Mouse (Mus musculus) intestine, embryonic 14.5 days (tissue): ENCODE results near the gene Cdc42ep4. TPM values are rescaled to one million over a fixed set of nuclear protein-coding genes. Genes with fewer than 3 reads are reported as not detected.
A peak's percentile ranks its signal among the peaks of the same experiment; 100 is the strongest.

ENCODE experiments used
- ATAC-seq: fragments of 200-750 bp; cut with Nextera tagmentation; replicated peaks from 2 replicates; pipeline ENCODE4 v1.8.0; 2017; ENCODE audit warnings: low read depth, moderate number of reproducible peaks, moderate TSS enrichment, moderate library complexity; ENCODE audit not compliant: low FRiP score, low TSS enrichment
- DNase-seq: peaks from one replicate; pipeline ENCODE4 v3.0.0-alpha.2; 2018; ENCODE audit warnings: low spot score
- H3K27ac ChIP-seq: fragments of 300-500 bp; sonication (generic); 2 replicates; pipeline ENCODE4 v1.5.1; 2014; ENCODE audit warnings: low read depth, mild to moderate bottlenecking, control low read depth
- H3K27me3 ChIP-seq: fragments of 300-500 bp; sonication (generic); replicated peaks from 2 replicates; pipeline ENCODE4 v1.6.1; 2014; ENCODE audit warnings: low read length, control low read depth; ENCODE audit not compliant: control insufficient read depth, insufficient read depth
- H3K36me3 ChIP-seq: fragments of 300-500 bp; sonication (generic); 2 replicates; pipeline ENCODE4 v1.6.1; 2014; ENCODE audit warnings: low read length, control low read depth; ENCODE audit not compliant: control insufficient read depth, insufficient read depth
- H3K4me1 ChIP-seq: fragments of 300-500 bp; sonication (generic); replicated peaks from 2 replicates; pipeline ENCODE4 v1.6.1; 2014; ENCODE audit warnings: low read length, control low read depth, mixed read lengths; ENCODE audit not compliant: control insufficient read depth, insufficient read depth
- H3K4me2 ChIP-seq: fragments of 300-500 bp; sonication (generic); 2 replicates; pipeline ENCODE4 v1.6.1; 2014; ENCODE audit warnings: low read length
- H3K4me3 ChIP-seq: fragments of 300-500 bp; sonication (generic); 2 replicates; pipeline ENCODE4 v1.5.1; 2014; ENCODE audit warnings: low read depth, low read length, control low read depth, mixed read lengths
- H3K9ac ChIP-seq: fragments of 300-500 bp; sonication (generic); 2 replicates; pipeline ENCODE4 v1.6.1; 2014; ENCODE audit warnings: mild to moderate bottlenecking, low read length
- H3K9me3 ChIP-seq: fragments of 300-500 bp; sonication (generic); 2 replicates; pipeline ENCODE4 v1.6.1; 2016; ENCODE audit warnings: low read length, control low read depth; ENCODE audit not compliant: control insufficient read depth
- WGBS: fragments of 180-500 bp; shearing (Covaris S2); extraction: QIAGEN DNeasy Blood & Tissue Kit; methylation state at CpG from one replicate; pipeline ENCODE4 v1.1.7; 2014; 5-methylcytosine and 5-hydroxymethylcytosine counted together
- polyA plus RNA-seq: library from polyadenylated mRNA; unstranded; fragments of >200 nt; fragmentation: Nextera tagmentation; extraction: Ambion mirVana; gene quantifications from 2 replicates; pipeline ENCODE4 v1.2.1, GENCODE M21; 2014

Cdc42ep4 gene
- polyA plus RNA-seq, 1 experiment from 2014 or later, result 46.8 TPM

- no peak for DNase-seq
- no peak overlapping the region for H3K4me3 ChIP-seq
These were observed 24.4 kb downstream of the Cdc42ep4 start for GRCm38 (mm10) chr11:113726994-113727888.

DNA sequence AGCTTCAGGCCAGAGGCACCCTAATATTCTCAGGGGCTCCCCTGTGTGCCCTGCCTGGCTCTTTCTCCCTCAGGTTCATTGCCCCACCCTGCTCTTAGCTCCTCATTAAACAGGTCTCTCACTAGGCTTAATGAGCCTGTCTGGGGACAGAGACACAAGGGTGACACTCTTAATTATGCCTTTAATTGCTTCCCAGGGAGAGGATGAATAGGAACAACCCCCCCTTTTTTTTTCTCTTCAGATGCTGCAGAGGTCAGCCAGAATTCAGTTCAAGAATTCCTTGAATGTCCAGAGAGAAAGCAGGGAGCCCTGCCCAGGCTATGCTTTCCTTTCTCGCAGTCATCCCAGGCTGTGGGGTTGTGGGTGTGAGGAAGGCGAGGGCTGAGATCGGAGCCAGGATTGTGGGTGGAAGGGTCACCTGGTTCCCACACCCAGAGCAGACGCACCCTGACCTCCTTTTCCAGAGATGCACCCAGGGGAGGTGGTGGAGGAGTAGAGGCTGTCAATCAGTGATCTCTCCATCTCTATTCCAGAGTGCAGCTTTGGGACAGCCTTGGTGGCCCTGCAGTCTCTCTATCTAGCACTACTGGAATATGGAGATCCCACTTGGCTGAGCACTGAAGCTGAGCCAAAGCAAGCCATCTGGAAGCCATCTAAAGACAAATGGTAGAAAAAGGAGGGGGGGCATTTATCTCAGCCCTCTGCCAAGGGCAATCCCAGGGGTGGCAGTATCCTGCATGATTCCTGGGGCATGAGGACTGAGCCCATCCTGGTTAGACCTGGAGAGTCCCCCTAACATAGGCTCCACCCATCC lies 26.2 kb downstream of the Cdc42ep4 start:
- ATAC-seq, result no peak; the same call in 1 of the 2 replicates
- H3K4me2 ChIP-seq, result no peak overlapping the region
- DNase-seq, result no peak

More at GRCm38 (mm10) chr11:113726994-113727888, 24.4 kb downstream of the Cdc42ep4 start:
- WGBS, result 85% methylated on average over 14 of the region's 14 CpGs
- H3K4me2 ChIP-seq, result no peak overlapping the region
- no peaks in the 10 kb centered on the region for H3K9me3 ChIP-seq
- ATAC-seq, result no peak
- H3K4me1 ChIP-seq, result no peaks in the 10 kb centered on the region; the same call in none of the 2 replicates
- no peak overlapping the region for H3K27ac ChIP-seq
- no peak overlapping the region for H3K9ac ChIP-seq
- peaks cover 51% of the 10 kb centered on the region for H3K36me3 ChIP-seq
- no peaks in the 10 kb centered on the region for H3K27me3 ChIP-seq

DNA sequence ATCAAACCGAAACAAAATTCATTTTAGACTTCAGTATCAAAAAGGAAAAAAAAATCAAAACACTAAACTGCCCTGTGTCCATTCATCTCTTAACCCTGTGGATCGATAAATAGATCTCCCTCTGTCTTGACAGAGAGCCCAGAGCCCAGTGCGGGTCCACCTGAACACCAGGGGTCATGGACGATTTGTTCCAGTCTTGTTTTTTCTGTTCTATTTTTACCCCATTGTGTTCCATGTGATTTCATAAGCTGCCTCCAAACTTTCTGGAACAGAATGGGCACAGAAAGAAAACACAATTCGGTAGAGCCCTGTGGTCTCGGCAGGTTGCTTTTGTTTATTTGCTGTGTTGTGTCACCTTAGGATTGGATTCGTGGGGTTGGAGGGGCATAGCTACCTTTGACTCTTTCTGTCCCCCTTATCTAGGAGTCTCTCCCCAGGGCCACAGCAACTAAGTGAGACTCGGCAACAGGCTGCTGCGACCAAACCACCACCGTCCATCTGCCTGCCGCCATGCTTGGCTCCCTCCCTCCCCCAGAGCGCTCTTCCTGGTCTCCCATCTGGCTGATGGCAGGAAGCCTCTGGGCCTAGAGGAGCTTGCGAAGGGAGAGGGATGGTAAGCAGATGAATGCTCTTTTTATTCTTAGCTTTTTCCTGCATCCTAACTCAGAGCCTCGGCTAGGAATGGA lies 29.1 kb downstream of the Cdc42ep4 start:
- ATAC-seq (no peak), DNase-seq (no peak)
- Histone ChIP-seq H3K27ac (peak overlapping the region; percentile 8; the same call in 1 of the 2 replicates), H3K9ac (no peak overlapping the region), H3K9me3 (no peaks in the 10 kb centered on the region), H3K36me3 (peaks cover 28% of the 10 kb centered on the region), H3K27me3 (no peaks in the 10 kb centered on the region), H3K4me3 (no peak overlapping the region), H3K4me2 (no peak overlapping the region), H3K4me1 (no peaks in the 10 kb centered on the region)
- WGBS, result 58% methylated on average over 14 of the region's 14 CpGs

More for the DNA sequence above, 26.2 kb downstream of the Cdc42ep4 start:
- WGBS, result 88% methylated on average over 4 of the region's 4 CpGs
- H3K9me3 ChIP-seq, result no peaks in the 10 kb centered on the region
- H3K9ac ChIP-seq, result no peak overlapping the region
- H3K36me3 ChIP-seq, result peaks cover 51% of the 10 kb centered on the region
- no peaks in the 10 kb centered on the region for H3K27me3 ChIP-seq
- no peak overlapping the region for H3K27ac ChIP-seq
- no peaks in the 10 kb centered on the region; the same call in 1 of the 2 replicates for H3K4me1 ChIP-seq
- H3K4me3 ChIP-seq, result no peak overlapping the region

- no peaks in the 10 kb centered on the region for H3K4me1 ChIP-seq
- H3K4me3 ChIP-seq, result no peak overlapping the region
- no peak overlapping the region for H3K4me2 ChIP-seq
- WGBS, result 59% methylated on average over 16 of the region's 16 CpGs
- H3K36me3 ChIP-seq, result no peaks in the 10 kb centered on the region
- DNase-seq, result no peak
- ATAC-seq, result no peak
- H3K9ac ChIP-seq, result no peak overlapping the region
- H3K27me3 ChIP-seq, result no peaks in the 10 kb centered on the region
- no peaks in the 10 kb centered on the region for H3K9me3 ChIP-seq
- H3K27ac ChIP-seq, result no peak overlapping the region
These were observed 33.8 kb downstream of the Cdc42ep4 start for GRCm38 (mm10) chr11:113717767-113718424.

- Histone ChIP-seq H3K4me2 (no peak overlapping the region), H3K4me1 (no peaks in the 10 kb centered on the region), H3K4me3 (no peak overlapping the region), H3K27ac (no peak overlapping the region), H3K36me3 (no peaks in the 10 kb centered on the region), H3K9ac (no peak overlapping the region), H3K27me3 (no peaks in the 10 kb centered on the region), H3K9me3 (no peaks in the 10 kb centered on the region)
- DNase-seq (no peak), ATAC-seq (no peak)
- 90% methylated on average over 2 of the region's 2 CpGs for WGBS
These were observed 35.5 kb downstream of the Cdc42ep4 start for GRCm38 (mm10) chr11:113716132-113716531.

DNA sequence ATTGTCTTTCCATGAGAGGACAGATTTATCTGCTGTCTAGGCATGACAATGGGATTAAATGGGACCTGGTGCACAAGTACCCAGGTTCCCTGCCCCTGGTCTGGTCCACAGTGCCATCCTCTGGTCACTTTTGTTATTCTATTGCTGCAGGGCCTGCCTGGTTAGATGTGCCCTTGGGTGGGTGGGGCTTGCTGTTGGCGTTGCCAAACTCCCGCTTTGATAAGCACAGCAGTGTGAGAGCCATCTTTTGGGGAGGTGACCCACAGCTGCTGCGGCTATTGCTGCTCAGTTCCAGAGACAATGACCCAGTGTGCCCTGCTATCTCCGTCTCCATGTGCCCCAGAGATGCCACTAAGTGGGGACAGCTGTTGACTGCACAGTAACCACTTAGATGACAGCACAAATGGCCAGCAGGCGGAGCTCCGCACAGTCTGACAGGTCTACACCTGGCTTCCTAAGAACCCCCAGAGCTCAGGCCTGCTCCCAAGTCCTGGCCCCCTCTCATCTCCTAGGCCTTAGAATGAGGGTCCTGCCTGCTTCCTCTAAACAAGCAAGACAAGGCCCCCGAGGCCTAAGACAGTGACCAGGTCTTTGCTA lies 36.5 kb downstream of the Cdc42ep4 start:
- H3K4me1 ChIP-seq, result peaks cover 8% of the 10 kb centered on the region

DNA sequence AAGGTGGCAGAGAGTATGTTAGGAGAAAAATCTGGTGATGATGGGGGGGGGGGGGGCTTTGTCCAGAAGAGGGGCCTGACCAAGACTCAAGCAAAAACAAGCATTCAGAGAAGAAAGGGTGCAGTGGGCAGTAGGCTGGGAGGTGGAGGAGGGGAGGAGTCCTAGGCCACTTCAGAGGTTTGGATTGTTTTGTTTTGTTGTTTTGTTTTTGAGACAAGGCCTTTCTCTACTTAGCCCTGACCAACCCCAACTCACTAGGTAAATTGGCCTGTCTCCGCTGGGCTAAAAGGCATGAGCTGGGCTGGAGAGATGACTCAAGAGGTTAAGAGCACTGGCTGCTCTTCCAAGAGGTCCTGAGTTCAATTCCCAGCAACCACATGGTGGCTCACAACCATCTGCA lies 40.6 kb downstream of the Cdc42ep4 start:
- no peak for DNase-seq
- no peak overlapping the region for H3K9ac ChIP-seq
- peak overlapping the region; percentile 62; the same call in 1 of the 2 replicates for H3K27ac ChIP-seq
- no peaks in the 10 kb centered on the region for H3K27me3 ChIP-seq
- no peaks in the 10 kb centered on the region for H3K9me3 ChIP-seq
- H3K36me3 ChIP-seq, result no peaks in the 10 kb centered on the region
- H3K4me1 ChIP-seq, result peaks cover 17% of the 10 kb centered on the region
- no peak for ATAC-seq
- H3K4me3 ChIP-seq, result no peak overlapping the region
- no peak overlapping the region for H3K4me2 ChIP-seq
- WGBS, result 89% methylated on average over 1 of the region's 1 CpGs

More for the DNA sequence above, 36.5 kb downstream of the Cdc42ep4 start:
- WGBS, result 69% methylated on average over 7 of the region's 7 CpGs
- Histone ChIP-seq H3K36me3 (no peaks in the 10 kb centered on the region), H3K27me3 (no peaks in the 10 kb centered on the region), H3K9me3 (no peaks in the 10 kb centered on the region), H3K4me3 (no peak overlapping the region), H3K9ac (no peak overlapping the region), H3K27ac (no peak overlapping the region), H3K4me2 (no peak overlapping the region)
- ATAC-seq (no peak), DNase-seq (no peak)
